Mouse (Mus musculus) adrenal gland, adult 2 months (tissue): Measurements from ENCODE around the gene Odf2l. TPM values are rescaled to one million over a fixed set of nuclear protein-coding genes. Genes with fewer than 3 reads are reported as not detected.

ENCODE experiments used
- polyA plus RNA-seq: library from polyadenylated mRNA; depleted of rRNA; stranded (reverse); fragments of >200 nt; gene quantifications from 2 replicates; pipeline ENCODE4 v1.2.3, GENCODE M21; 2012; rRNA removed
- total RNA-seq, 2 experiments: library from RNA; stranded (reverse); gene quantifications; 2 replicates each; pipeline ENCODE4 v1.2.3; 2021

Gene Odf2l
- total and polyA plus RNA-seq, 3 experiments, result 1.2 to 18.2 (median 17.0) TPM

Other genes starting within 250 kb of the Odf2l start
- gene Clca4b, start 186.1 kb upstream of the Odf2l start, total RNA-seq, result not detected
- gene Clca4b, start 186.1 kb upstream of the Odf2l start, polyA plus RNA-seq, result not detected in 2 replicates
- gene Clca4a, start 143.5 kb upstream of the Odf2l start, total RNA-seq, result not detected
- gene Clca4a, start 143.5 kb upstream of the Odf2l start, polyA plus RNA-seq, result not detected in 2 replicates
- gene Clca1, start 85.8 kb upstream of the Odf2l start, total RNA-seq, result not detected
- 0.02 TPM in 1 of 2 replicates, not detected in the other for gene Clca1, start 85.8 kb upstream of the Odf2l start, polyA plus RNA-seq
- not detected for gene Clca2, start 19.1 kb upstream of the Odf2l start, total RNA-seq
- gene Clca2, start 19.1 kb upstream of the Odf2l start, polyA plus RNA-seq, result 0.12 and 0.17 TPM in 2 replicates
- gene Col24a1, start 173.9 kb downstream of the Odf2l start, total RNA-seq, result under 1 TPM in 1 of 2 experiments, not detected in 1; 0.07 TPM
- 0.02 TPM in 1 of 2 replicates, not detected in the other for gene Col24a1, start 173.9 kb downstream of the Odf2l start, polyA plus RNA-seq